Mouse (Mus musculus) layer of hippocampus, postnatal 36 days (tissue): ENCODE results near the gene Mcm2. TPM values are rescaled to one million over a fixed set of nuclear protein-coding genes. Genes with fewer than 3 reads are reported as not detected.

Source experiments
- DNase-seq, 2 experiments: peaks; one replicate each; pipeline ENCODE4 v3.0.0; 2022
- total RNA-seq, 2 experiments: library from RNA; stranded (reverse); gene quantifications; 2 replicates each; pipeline ENCODE4 v1.2.3; 2021

Gene Mcm2
- total RNA-seq, 2 experiments from 2014 or later = 4.5 to 5.1 TPM

GRCm38 (mm10) chr6:88886417-88886967, 12.1 kb downstream of the Mcm2 start:
- DNase-seq = no peak

GRCm38 (mm10) chr6:88885644-88886416, 12.8 kb downstream of the Mcm2 start:
- DNase-seq = no peak

- no peak for DNase-seq
These were observed 13.9 kb downstream of the Mcm2 start for GRCm38 (mm10) chr6:88884690-88885089.

- no peak for DNase-seq
These were observed 14.4 kb downstream of the Mcm2 start for GRCm38 (mm10) chr6:88884195-88884594.

GRCm38 (mm10) chr6:88881334-88881733, 17.2 kb downstream of the Mcm2 start:
- no peak for DNase-seq

GRCm38 (mm10) chr6:88879471-88879870, 19.1 kb downstream of the Mcm2 start:
- no peak for DNase-seq

- DNase-seq = peak; percentile 72 to 80
These were observed 23.6 kb downstream of the Mcm2 start, which contains the start of gene Podxl2 for GRCm38 (mm10) chr6:88874868-88875508. Gene Podxl2 (minus strand): TSS chr6:88875044.

GRCm38 (mm10) chr6:88873965-88874867, 24.4 kb downstream of the Mcm2 start:
- DNase-seq = peak; percentile 45 to 49

- DNase-seq = no peak
These were observed 25.8 kb downstream of the Mcm2 start for GRCm38 (mm10) chr6:88872811-88873210.

GRCm38 (mm10) chr6:88871546-88871945, 27.0 kb downstream of the Mcm2 start:
- peak; percentile 50 to 57 for DNase-seq

GRCm38 (mm10) chr6:88870594-88870993, 28.0 kb downstream of the Mcm2 start:
- no peak for DNase-seq

GRCm38 (mm10) chr6:88869459-88869858, 29.1 kb downstream of the Mcm2 start:
- peak in 1 of 2 experiments; percentile 37 for DNase-seq

- no peak for DNase-seq
These were observed 32.9 kb downstream of the Mcm2 start for GRCm38 (mm10) chr6:88865704-88866103.

GRCm38 (mm10) chr6:88860914-88861313, 37.7 kb downstream of the Mcm2 start:
- no peak for DNase-seq

GRCm38 (mm10) chr6:88858341-88858740, 40.2 kb downstream of the Mcm2 start:
- no peak for DNase-seq

- no peak for DNase-seq
These were observed 40.8 kb downstream of the Mcm2 start for GRCm38 (mm10) chr6:88857830-88858229.

GRCm38 (mm10) chr6:88857249-88857648, 41.3 kb downstream of the Mcm2 start:
- DNase-seq = no peak

GRCm38 (mm10) chr6:88855636-88856035, 42.9 kb downstream of the Mcm2 start:
- DNase-seq = no peak

- DNase-seq = no peak
These were observed 44.1 kb downstream of the Mcm2 start for GRCm38 (mm10) chr6:88854509-88854908.

- DNase-seq = no peak
These were observed 48.5 kb downstream of the Mcm2 start for GRCm38 (mm10) chr6:88850034-88850433.

GRCm38 (mm10) chr6:88849270-88849669, 49.3 kb downstream of the Mcm2 start:
- no peak for DNase-seq

- no peak for DNase-seq
These were observed 51.0 kb downstream of the Mcm2 start for GRCm38 (mm10) chr6:88847571-88847970.
